Mouse (Mus musculus) CD4-positive naive resting alpha-beta T cell, adult 57 days (primary cell): ENCODE measurements around the gene Scfd2. TPM values are rescaled to one million over a fixed set of nuclear protein-coding genes. Genes with fewer than 3 reads are reported as not detected.

Source experiments
- total RNA-seq: library from RNA; stranded (reverse); gene quantifications from one replicate; pipeline ENCODE4 v1.2.4, GENCODE M21; 2023

The Scfd2 gene
- total RNA-seq, result 36.6 TPM

GRCm38 (mm10) chr5:74531630-74532280 lies at the start of gene Scfd2:
TSS of gene Scfd2 (minus strand) at chr5:74531759.

GRCm38 (mm10) chr5:74535240-74536021 lies 3.9 kb upstream of the Scfd2 start, which contains the start of gene Fip1l1:
TSS of gene Fip1l1 (plus strand) at chr5:74535449.

DNA sequence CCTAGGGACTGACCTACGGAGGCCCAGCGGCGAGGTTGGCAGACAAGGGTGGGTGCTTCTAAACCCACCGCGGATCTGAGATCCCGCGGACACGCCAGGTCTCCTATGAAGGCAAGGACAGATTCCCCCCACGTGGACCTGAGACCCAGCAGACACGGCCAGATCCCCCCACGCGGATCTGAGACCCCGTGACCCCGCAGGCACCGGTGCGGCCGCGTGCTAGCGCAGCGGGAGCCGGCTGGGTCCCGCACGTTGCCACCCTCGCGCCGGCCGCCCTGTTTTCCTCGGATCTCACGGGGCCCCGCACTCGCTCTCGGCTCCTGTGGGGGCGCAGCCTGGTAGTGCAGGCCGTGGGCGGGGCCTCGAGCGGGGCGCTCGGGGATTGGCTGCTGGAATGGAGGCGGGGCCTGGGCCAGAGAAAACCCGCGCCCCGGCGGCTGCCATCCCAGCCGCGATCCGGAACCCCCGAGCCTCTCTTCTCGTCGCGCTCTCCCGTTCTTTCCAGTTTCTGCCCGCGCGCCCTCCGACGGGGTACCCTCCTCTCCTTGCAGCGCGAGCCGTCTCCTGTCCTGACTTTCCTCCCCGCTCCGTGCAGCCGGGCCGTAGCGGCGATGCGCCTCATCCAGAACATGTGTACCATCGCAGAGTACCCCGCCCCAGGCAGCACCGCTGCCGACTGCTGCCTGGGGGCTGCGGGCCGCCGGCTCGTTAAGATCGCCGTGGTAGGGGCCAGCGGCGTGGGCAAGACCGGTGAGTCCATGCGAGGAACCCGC lies 336.5 kb downstream of the Scfd2 start, which contains the start of gene Rasl11b:
TSS of gene Rasl11b (plus strand) at position 446 of the 773 bp plus-strand sequence.

Other genes with a start within 250 kb of the Scfd2 start
- 154 TPM for gene Fip1l1, start 3.7 kb upstream of the Scfd2 start, total RNA-seq
- gene Lnx1, start 171.2 kb upstream of the Scfd2 start, total RNA-seq, result not detected